ENCODE assay signal across 10 mouse cellular contexts in genomic region chr17:47600601-47601388, GRCm38 (mm10). TPM values are rescaled to one million over a fixed set of nuclear protein-coding genes. Genes with fewer than 3 reads are reported as not detected.
DNase-seq lines count a peak whose midpoint lies in the region; ATAC-seq and TF ChIP-seq lines count a peak whose summit lies in the region.
"Had no signal": no experiment of that assay in that cellular context is flagged by ENCODE, and none has a peak within 500 bp of the region (broad histone marks: within the 10 kb centered on the region; RNA-seq: fewer than 3 reads in every experiment).

No protein-coding gene starts in this region.

- peak overlapping the region; percentile 17; the same call in 1 of the 2 replicates for H3K27ac ChIP-seq in embryonic facial prominence, embryonic 12.5 days
- H3K27ac ChIP-seq in embryonic facial prominence, embryonic 10.5 days (replicated peaks): no peak overlapping the region
- H3K27ac ChIP-seq in spleen, adult 2 months (ENCODE audit: insufficient read depth, low read length): peak overlapping the region; percentile 73
- peak overlapping the region; percentile 95 for H3K27ac ChIP-seq in liver, embryonic 16.5 days (ENCODE audit: low read length)

- H3K36me3 ChIP-seq in embryonic facial prominence, embryonic 12.5 days: peaks cover 74% of the 10 kb centered on the region
- H3K36me3 ChIP-seq in embryonic facial prominence, embryonic 10.5 days (replicated peaks): peaks cover 92% of the 10 kb centered on the region
- peaks cover 28% of the 10 kb centered on the region for H3K36me3 ChIP-seq in spleen, adult 2 months (ENCODE audit: control insufficient read depth, insufficient read depth, low read length)
- peaks cover 76% of the 10 kb centered on the region for H3K36me3 ChIP-seq in liver, embryonic 16.5 days (ENCODE audit: control insufficient read depth, insufficient read depth)

- no peak overlapping the region for H3K9ac ChIP-seq in embryonic facial prominence, embryonic 12.5 days
- no peak overlapping the region for H3K9ac ChIP-seq in liver, embryonic 16.5 days (ENCODE audit: low read depth, low read length)

- H3K4me3 ChIP-seq in embryonic facial prominence, embryonic 12.5 days: no peak overlapping the region
- H3K4me3 ChIP-seq in embryonic facial prominence, embryonic 10.5 days: no peak overlapping the region
- no peak overlapping the region for H3K4me3 ChIP-seq in spleen, adult 2 months (ENCODE audit: extremely low read depth, insufficient read depth, insufficient read length)
- H3K4me3 ChIP-seq in liver, embryonic 16.5 days (ENCODE audit: low read depth, low read length): no peak overlapping the region
- H3K4me3 ChIP-seq: myocyte had no signal

- no peak for TF ChIP-seq CTCF in spleen, adult 2 months (IDR thresholded peaks at IDR 0.05; ENCODE audit: extremely low read depth, insufficient read depth, insufficient read length, insufficient replicate concordance)

- H3K9me3 ChIP-seq in embryonic facial prominence, embryonic 12.5 days: no peaks in the 10 kb centered on the region
- H3K9me3 ChIP-seq in embryonic facial prominence, embryonic 10.5 days: no peaks in the 10 kb centered on the region
- no peaks in the 10 kb centered on the region for H3K9me3 ChIP-seq in liver, embryonic 16.5 days (replicated peaks; ENCODE audit: control insufficient read depth, low read length)

- no peaks in the 10 kb centered on the region for H3K27me3 ChIP-seq in embryonic facial prominence, embryonic 12.5 days
- H3K27me3 ChIP-seq in embryonic facial prominence, embryonic 10.5 days (replicated peaks; ENCODE audit: low read depth, poor library complexity, severe bottlenecking): no peaks in the 10 kb centered on the region
- H3K27me3 ChIP-seq in spleen, adult 2 months (ENCODE audit: control insufficient read depth, insufficient read depth, low read length): no peaks in the 10 kb centered on the region
- no peaks in the 10 kb centered on the region for H3K27me3 ChIP-seq in liver, embryonic 16.5 days (ENCODE audit: control insufficient read depth, insufficient read depth, low read depth, low read length)

- no peak overlapping the region for H3K4me2 ChIP-seq in embryonic facial prominence, embryonic 12.5 days (replicated peaks)
- H3K4me2 ChIP-seq in liver, embryonic 16.5 days (ENCODE audit: low read depth, low read length): no peak overlapping the region

- ATAC-seq in embryonic facial prominence, embryonic 12.5 days (ENCODE audit: insufficient number of reproducible peaks, insufficient read depth, low FRiP score, low TSS enrichment): no peak
- no peak for ATAC-seq in liver, embryonic 16.5 days (ENCODE audit: low read depth)

- peaks cover 20% of the 10 kb centered on the region for H3K4me1 ChIP-seq in embryonic facial prominence, embryonic 12.5 days
- peaks cover 28% of the 10 kb centered on the region for H3K4me1 ChIP-seq in embryonic facial prominence, embryonic 10.5 days
- H3K4me1 ChIP-seq in spleen, adult 2 months (ENCODE audit: control insufficient read depth, insufficient read depth, insufficient read length): peaks cover 33% of the 10 kb centered on the region
- peaks cover 48% of the 10 kb centered on the region for H3K4me1 ChIP-seq in liver, embryonic 16.5 days (ENCODE audit: control insufficient read depth, low read depth, low read length)

- TF ChIP-seq POLR2A in spleen, adult 2 months (IDR thresholded peaks at IDR 0.05; ENCODE audit: low read depth, low read length): no peak

- DNase-seq in embryonic facial prominence, embryonic 10.5 days (ENCODE audit: low spot score): no peak
- peak in 1 of 2 experiments; percentile 33 for DNase-seq in spleen, adult 2 months (ENCODE audit: low read depth in 1 of 2, low spot score in 2 of 2)
- DNase-seq in spleen, postnatal 4 days (ENCODE audit: low spot score in 2 of 2): no peak
- no peak for DNase-seq in adrenal gland, postnatal 36 days
- DNase-seq in layer of hippocampus, adult 8-10 months (ENCODE audit: low spot score in 2 of 2): no peak
- no peak for DNase-seq in urinary bladder, adult 18-20 months (ENCODE audit: low spot score in 2 of 2)
- DNase-seq: cerebellum, adult 8-10 months had no signal

- WGBS in embryonic facial prominence, embryonic 12.5 days: 86% methylated on average over 13 of the region's 13 CpGs
- WGBS in embryonic facial prominence, embryonic 10.5 days: 91% methylated on average over 13 of the region's 13 CpGs
- 23% methylated on average over 13 of the region's 13 CpGs for WGBS in spleen, adult 2 months
- 80% methylated on average over 13 of the region's 13 CpGs for WGBS in liver, embryonic 16.5 days (ENCODE audit: insufficient replicate concordance)

RNA-seq across cellular contexts. Expression of gene Bysl, which starts 10.5 kb away (rescaled TPM):
- polyA plus RNA-seq in embryonic facial prominence, embryonic 12.5 days (2016; fragmentation: Nextera tagmentation; extraction: Ambion mirVana): 29.6 and 30.7 TPM in 2 replicates
- 43.8 and 44.7 TPM in 2 replicates for polyA plus RNA-seq in embryonic facial prominence, embryonic 10.5 days (2016; fragmentation: Nextera tagmentation; extraction: Ambion mirVana)
- 5.8 and 7.5 TPM in 2 replicates for polyA plus RNA-seq in spleen, adult 2 months (2012; rRNA removed)
- polyA plus RNA-seq in liver, embryonic 16.5 days (2015; fragmentation: Nextera tagmentation; extraction: Ambion mirVana): 12.5 and 12.7 TPM in 2 replicates
- total RNA-seq in adrenal gland, postnatal 36 days (2021): 10 to 100 TPM; 18.7 to 24.8 TPM
- total RNA-seq in layer of hippocampus, adult 8-10 months (2022): 10 to 100 TPM; 16.9 to 18.6 (median 17.8) TPM

RNA-seq across cellular contexts. Expression of gene Med20, which starts 10.6 kb away (rescaled TPM):
- polyA plus RNA-seq in embryonic facial prominence, embryonic 12.5 days (2016; fragmentation: Nextera tagmentation; extraction: Ambion mirVana): 46.9 and 47.2 TPM in 2 replicates
- 46.7 and 48.9 TPM in 2 replicates for polyA plus RNA-seq in embryonic facial prominence, embryonic 10.5 days (2016; fragmentation: Nextera tagmentation; extraction: Ambion mirVana)
- polyA plus RNA-seq in spleen, adult 2 months (2012; rRNA removed): 18.8 and 20.6 TPM in 2 replicates
- polyA plus RNA-seq in liver, embryonic 16.5 days (2015; fragmentation: Nextera tagmentation; extraction: Ambion mirVana): 22.3 and 22.4 TPM in 2 replicates
- total RNA-seq in adrenal gland, postnatal 36 days (2021): 10 to 100 TPM; 39.5 to 40.0 TPM
- 10 to 100 TPM; 31.1 to 40.3 (median 33.1) TPM for total RNA-seq in layer of hippocampus, adult 8-10 months (2022)

RNA-seq across cellular contexts. Expression of gene Gm20517, which starts 10.6 kb away (rescaled TPM):
- 1.6 and 2.2 TPM in 2 replicates for polyA plus RNA-seq in embryonic facial prominence, embryonic 12.5 days (2016; fragmentation: Nextera tagmentation; extraction: Ambion mirVana)
- polyA plus RNA-seq in embryonic facial prominence, embryonic 10.5 days (2016; fragmentation: Nextera tagmentation; extraction: Ambion mirVana): 1.6 and 2.4 TPM in 2 replicates
- polyA plus RNA-seq in spleen, adult 2 months (2012; rRNA removed): 0.39 and 1.2 TPM in 2 replicates
- polyA plus RNA-seq in liver, embryonic 16.5 days (2015; fragmentation: Nextera tagmentation; extraction: Ambion mirVana): 0.97 and 1.1 TPM in 2 replicates
- 1 to 10 TPM; 3.4 to 3.7 TPM for total RNA-seq in adrenal gland, postnatal 36 days (2021)
- 1 to 10 TPM; 4.9 to 8.9 (median 7.0) TPM for total RNA-seq in layer of hippocampus, adult 8-10 months (2022)

RNA-seq across cellular contexts. Expression of gene Usp49, which starts 29.7 kb away (rescaled TPM):
- 9.5 and 11.0 TPM in 2 replicates for polyA plus RNA-seq in embryonic facial prominence, embryonic 12.5 days (2016; fragmentation: Nextera tagmentation; extraction: Ambion mirVana)
- polyA plus RNA-seq in embryonic facial prominence, embryonic 10.5 days (2016; fragmentation: Nextera tagmentation; extraction: Ambion mirVana): 4.1 and 5.4 TPM in 2 replicates
- 4.5 and 4.6 TPM in 2 replicates for polyA plus RNA-seq in spleen, adult 2 months (2012; rRNA removed)
- 2.9 and 3.6 TPM in 2 replicates for polyA plus RNA-seq in liver, embryonic 16.5 days (2015; fragmentation: Nextera tagmentation; extraction: Ambion mirVana)
- total RNA-seq in adrenal gland, postnatal 36 days (2021): 1 to 10 TPM; 4.1 to 5.6 TPM
- total RNA-seq in layer of hippocampus, adult 8-10 months (2022): 10 to 100 TPM in 3 of 4 experiments, 1 to 10 TPM in 1; 8.1 to 11.5 (median 10.8) TPM
